31 mouse cellular contexts compared by ENCODE assay signal in genomic region chr14:90334541-90334940, GRCm38 (mm10).
DNase-seq lines count a peak whose midpoint lies in the region; ATAC-seq and TF ChIP-seq lines count a peak whose summit lies in the region.
"Had no signal": no experiment of that assay in that cellular context is flagged by ENCODE, and none has a peak within 500 bp of the region (broad histone marks: within the 10 kb centered on the region; RNA-seq: fewer than 3 reads in every experiment).

No protein-coding gene starts in this region.

- WGBS in forebrain, embryonic 13.5 days = 31% methylated on average over 3 of the region's 3 CpGs
- WGBS in forebrain, embryonic 11.5 days = 62% methylated on average over 3 of the region's 3 CpGs
- WGBS in midbrain, embryonic 13.5 days = 32% methylated on average over 3 of the region's 3 CpGs
- WGBS in midbrain, embryonic 10.5 days = 86% methylated on average over 3 of the region's 3 CpGs
- WGBS in hindbrain, embryonic 16.5 days = 20% methylated on average over 3 of the region's 3 CpGs
- 32% methylated on average over 3 of the region's 3 CpGs for WGBS in midbrain, postnatal 0 days

- no peaks in the 10 kb centered on the region for H3K9me3 ChIP-seq in forebrain, embryonic 13.5 days (replicated peaks)
- no peaks in the 10 kb centered on the region for H3K9me3 ChIP-seq in forebrain, embryonic 11.5 days (ENCODE audit: control insufficient read depth, low read length)
- no peaks in the 10 kb centered on the region for H3K9me3 ChIP-seq in midbrain, embryonic 13.5 days
- H3K9me3 ChIP-seq in midbrain, embryonic 10.5 days (replicated peaks) = no peaks in the 10 kb centered on the region
- H3K9me3 ChIP-seq in hindbrain, embryonic 16.5 days (ENCODE audit: control insufficient read depth, low read length) = no peaks in the 10 kb centered on the region
- H3K9me3 ChIP-seq in midbrain, postnatal 0 days (ENCODE audit: low read length) = no peaks in the 10 kb centered on the region
- H3K9me3 ChIP-seq: embryonic facial prominence, embryonic 15.5 days; kidney, embryonic 15.5 days; limb, embryonic 10.5 days; limb, embryonic 15.5 days; liver, embryonic 13.5 days; neural tube, embryonic 12.5 days had no signal

- no peak overlapping the region for H3K4me3 ChIP-seq in forebrain, embryonic 13.5 days
- no peak overlapping the region for H3K4me3 ChIP-seq in forebrain, embryonic 11.5 days (ENCODE audit: low read depth, low read length)
- no peak overlapping the region for H3K4me3 ChIP-seq in midbrain, embryonic 13.5 days (replicated peaks)
- no peak overlapping the region for H3K4me3 ChIP-seq in midbrain, embryonic 10.5 days
- no peak overlapping the region for H3K4me3 ChIP-seq in hindbrain, embryonic 16.5 days (ENCODE audit: low read length)
- no peak overlapping the region for H3K4me3 ChIP-seq in midbrain, postnatal 0 days (ENCODE audit: low read depth, low read length)
- H3K4me3 ChIP-seq: embryonic facial prominence, embryonic 15.5 days; kidney, embryonic 15.5 days; layer of hippocampus, adult 2 months; limb, embryonic 10.5 days; limb, embryonic 15.5 days; liver, embryonic 13.5 days; neural tube, embryonic 12.5 days had no signal

- intact Hi-C loops in left cerebral cortex, postnatal 10 days (cut with DNase I) = no loop called here

- H3K4me2 ChIP-seq in forebrain, embryonic 13.5 days = no peak overlapping the region
- no peak overlapping the region for H3K4me2 ChIP-seq in forebrain, embryonic 11.5 days (ENCODE audit: low read depth, low read length, severe bottlenecking)
- no peak overlapping the region for H3K4me2 ChIP-seq in midbrain, embryonic 13.5 days (replicated peaks)
- no peak overlapping the region for H3K4me2 ChIP-seq in hindbrain, embryonic 16.5 days (ENCODE audit: low read length)
- no peak overlapping the region for H3K4me2 ChIP-seq in midbrain, postnatal 0 days (ENCODE audit: low read depth, low read length, poor library complexity, severe bottlenecking)
- H3K4me2 ChIP-seq: embryonic facial prominence, embryonic 15.5 days; heart, embryonic 11.5 days; kidney, embryonic 15.5 days; limb, embryonic 15.5 days; liver, embryonic 13.5 days; neural tube, embryonic 12.5 days had no signal

- no peaks in the 10 kb centered on the region for H3K36me3 ChIP-seq in forebrain, embryonic 13.5 days (ENCODE audit: poor library complexity, severe bottlenecking)
- no peaks in the 10 kb centered on the region for H3K36me3 ChIP-seq in forebrain, embryonic 11.5 days (ENCODE audit: control insufficient read depth, insufficient read depth, low read length)
- no peaks in the 10 kb centered on the region for H3K36me3 ChIP-seq in midbrain, embryonic 13.5 days
- no peaks in the 10 kb centered on the region for H3K36me3 ChIP-seq in midbrain, embryonic 10.5 days
- no peaks in the 10 kb centered on the region for H3K36me3 ChIP-seq in hindbrain, embryonic 16.5 days (ENCODE audit: control insufficient read depth, insufficient read depth, low read length)
- H3K36me3 ChIP-seq in midbrain, postnatal 0 days (ENCODE audit: insufficient read depth, low read length) = no peaks in the 10 kb centered on the region
- H3K36me3 ChIP-seq: embryonic facial prominence, embryonic 15.5 days; G1E; kidney, embryonic 15.5 days; limb, embryonic 10.5 days; limb, embryonic 15.5 days; liver, embryonic 13.5 days; neural tube, embryonic 12.5 days had no signal

- no peak for TF ChIP-seq CTCF in midbrain, postnatal 0 days (IDR thresholded peaks at IDR 0.05)

- no peaks in the 10 kb centered on the region for H3K4me1 ChIP-seq in forebrain, embryonic 13.5 days
- H3K4me1 ChIP-seq in forebrain, embryonic 11.5 days (replicated peaks; ENCODE audit: control insufficient read depth, insufficient read depth, low read length) = no peaks in the 10 kb centered on the region
- 0 out of 2 replicates have a peak, but pooled peaks cover 4% of the 10 kb centered on the region for H3K4me1 ChIP-seq in midbrain, embryonic 13.5 days (replicated peaks)
- H3K4me1 ChIP-seq in midbrain, embryonic 10.5 days = no peaks in the 10 kb centered on the region
- no peaks in the 10 kb centered on the region for H3K4me1 ChIP-seq in hindbrain, embryonic 16.5 days (ENCODE audit: control insufficient read depth, insufficient read depth, low read depth, low read length)
- H3K4me1 ChIP-seq in midbrain, postnatal 0 days (ENCODE audit: insufficient read depth, low read length) = no peaks in the 10 kb centered on the region
- H3K4me1 ChIP-seq: embryonic facial prominence, embryonic 15.5 days; kidney, embryonic 15.5 days; limb, embryonic 10.5 days; limb, embryonic 15.5 days; liver, embryonic 13.5 days; neural tube, embryonic 12.5 days had no signal

- ATAC-seq in forebrain, embryonic 13.5 days = peak; percentile 61; the same call in 1 of the 2 replicates
- no peak for ATAC-seq in forebrain, embryonic 11.5 days (replicated peaks; ENCODE audit: low FRiP score)
- peak; percentile 55; the same call in 1 of the 2 replicates for ATAC-seq in midbrain, embryonic 13.5 days
- ATAC-seq in hindbrain, embryonic 16.5 days = peak; percentile 58; the same call in 1 of the 2 replicates
- no peak for ATAC-seq in midbrain, postnatal 0 days (ENCODE audit: low FRiP score)
- ATAC-seq in inflammation-experienced regulatory T-cells, adult 6 months = no peak

- no peak for DNase-seq in forebrain, embryonic 11.5 days (ENCODE audit: low spot score)
- no peak for DNase-seq in midbrain, embryonic 10.5 days (ENCODE audit: low spot score)
- peak; percentile 43 for DNase-seq in midbrain, postnatal 0 days (ENCODE audit: low spot score)
- no peak for DNase-seq in left cerebral cortex, postnatal 10 days (ENCODE audit: extremely low spot score in 1 of 2, low spot score in 2 of 2)
- DNase-seq: adrenal gland, postnatal 10 days; cerebellum, adult 18-20 months; cerebellum, postnatal 10 days; gastrocnemius, postnatal 25 days; heart, adult 11 months; heart, postnatal 36 days; kidney, adult 11 months; kidney, postnatal 36 days; liver, embryonic 13.5 days; lung, adult 18-20 months; lung, postnatal 10 days; right cerebral cortex, postnatal 4 days; thymus, adult 2 months; thymus, postnatal 36 days had no signal

- H3K27me3 ChIP-seq in forebrain, embryonic 13.5 days = no peaks in the 10 kb centered on the region
- H3K27me3 ChIP-seq in forebrain, embryonic 11.5 days (ENCODE audit: control insufficient read depth, insufficient read depth, low read length) = no peaks in the 10 kb centered on the region
- H3K27me3 ChIP-seq in midbrain, embryonic 13.5 days = no peaks in the 10 kb centered on the region
- H3K27me3 ChIP-seq in midbrain, embryonic 10.5 days (ENCODE audit: low read depth, poor library complexity, severe bottlenecking) = no peaks in the 10 kb centered on the region
- no peaks in the 10 kb centered on the region for H3K27me3 ChIP-seq in hindbrain, embryonic 16.5 days (replicated peaks; ENCODE audit: control insufficient read depth, insufficient read depth, low read length)
- no peaks in the 10 kb centered on the region for H3K27me3 ChIP-seq in midbrain, postnatal 0 days (ENCODE audit: insufficient read depth, low read length)
- H3K27me3 ChIP-seq: embryonic facial prominence, embryonic 15.5 days; kidney, embryonic 15.5 days; limb, embryonic 15.5 days; liver, embryonic 13.5 days; neural tube, embryonic 12.5 days had no signal

- H3K27ac ChIP-seq in forebrain, embryonic 13.5 days = no peak overlapping the region
- no peak overlapping the region for H3K27ac ChIP-seq in forebrain, embryonic 11.5 days (ENCODE audit: low read depth, low read length)
- H3K27ac ChIP-seq in midbrain, embryonic 13.5 days = no peak overlapping the region
- no peak overlapping the region for H3K27ac ChIP-seq in midbrain, embryonic 10.5 days (replicated peaks)
- H3K27ac ChIP-seq in hindbrain, embryonic 16.5 days (ENCODE audit: low read depth, low read length) = no peak overlapping the region
- H3K27ac ChIP-seq in midbrain, postnatal 0 days (ENCODE audit: low read depth, low read length) = no peak overlapping the region
- H3K27ac ChIP-seq: embryonic facial prominence, embryonic 15.5 days; kidney, embryonic 15.5 days; layer of hippocampus, adult 2 months; limb, embryonic 10.5 days; limb, embryonic 15.5 days; liver, embryonic 13.5 days; macrophage; neural tube, embryonic 12.5 days had no signal

- H3K9ac ChIP-seq in forebrain, embryonic 13.5 days = no peak overlapping the region
- no peak overlapping the region for H3K9ac ChIP-seq in forebrain, embryonic 11.5 days (ENCODE audit: low read length)
- H3K9ac ChIP-seq in midbrain, embryonic 13.5 days (replicated peaks) = no peak overlapping the region
- H3K9ac ChIP-seq in hindbrain, embryonic 16.5 days (ENCODE audit: low read depth, low read length) = no peak overlapping the region
- no peak overlapping the region for H3K9ac ChIP-seq in midbrain, postnatal 0 days (replicated peaks; ENCODE audit: low read length, poor library complexity, severe bottlenecking)
- H3K9ac ChIP-seq: embryonic facial prominence, embryonic 15.5 days; kidney, embryonic 15.5 days; limb, embryonic 15.5 days; liver, embryonic 13.5 days; neural tube, embryonic 12.5 days had no signal

Comparison
In these comparisons a context has a peak if more than half of its experiments do, and no peak if none do; other contexts are left out.
1. ATAC-seq: peak in forebrain, embryonic 13.5 days (single experiment), midbrain, embryonic 13.5 days (single experiment) and hindbrain, embryonic 16.5 days (single experiment); none in forebrain, embryonic 11.5 days (single experiment), midbrain, postnatal 0 days (single experiment) and inflammation-experienced regulatory T-cells, adult 6 months (single experiment).